Comparison of ENCODE assay signal across 14 mouse cellular contexts in the genomic region with DNA sequence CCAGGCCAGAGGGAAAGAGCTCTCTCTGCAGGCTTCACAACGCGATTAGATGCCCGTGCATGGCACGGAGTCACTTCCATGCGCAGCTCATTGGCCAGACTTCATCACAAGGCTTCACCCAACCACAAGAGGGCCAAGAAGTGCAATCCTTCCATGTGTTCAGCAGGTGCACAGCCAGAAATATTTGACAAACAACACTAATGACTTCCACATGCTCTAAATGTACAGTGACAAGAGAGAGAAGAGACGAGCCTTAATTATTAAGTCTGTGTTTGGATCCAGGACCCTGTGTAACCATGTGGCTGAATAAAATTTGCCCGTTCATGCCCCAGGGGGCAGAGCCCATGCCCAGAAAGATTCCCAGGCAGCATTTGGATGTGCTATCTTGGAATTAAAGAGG. TPM values are rescaled to one million over a fixed set of nuclear protein-coding genes. Genes with fewer than 3 reads are reported as not detected.
DNase-seq lines count a peak whose midpoint lies in the region; ATAC-seq lines count a peak whose summit lies in the region.
"Had no signal": no experiment of that assay in that cellular context is flagged by ENCODE, and none has a peak within 500 bp of the region (broad histone marks: within the 10 kb centered on the region; RNA-seq: fewer than 3 reads in every experiment).

No protein-coding gene starts in this region.

- H3K4me2 ChIP-seq in forebrain, embryonic 13.5 days = no peak overlapping the region
- H3K4me2 ChIP-seq in forebrain, embryonic 11.5 days (ENCODE audit: low read depth, low read length, severe bottlenecking) = no peak overlapping the region
- H3K4me2 ChIP-seq: heart, embryonic 11.5 days; neural tube, embryonic 12.5 days had no signal

- H3K27me3 ChIP-seq in forebrain, embryonic 13.5 days = no peaks in the 10 kb centered on the region
- no peaks in the 10 kb centered on the region for H3K27me3 ChIP-seq in forebrain, embryonic 11.5 days (ENCODE audit: control insufficient read depth, insufficient read depth, low read length)

- 39% methylated on average over 7 of the region's 7 CpGs for WGBS in forebrain, embryonic 13.5 days
- 64% methylated on average over 7 of the region's 7 CpGs for WGBS in forebrain, embryonic 11.5 days

- no peaks in the 10 kb centered on the region for H3K36me3 ChIP-seq in forebrain, embryonic 13.5 days (ENCODE audit: poor library complexity, severe bottlenecking)
- no peaks in the 10 kb centered on the region for H3K36me3 ChIP-seq in forebrain, embryonic 11.5 days (ENCODE audit: control insufficient read depth, insufficient read depth, low read length)
- H3K36me3 ChIP-seq: neural tube, embryonic 12.5 days had no signal

- H3K4me3 ChIP-seq in forebrain, embryonic 13.5 days = no peak overlapping the region
- no peak overlapping the region for H3K4me3 ChIP-seq in forebrain, embryonic 11.5 days (ENCODE audit: low read depth, low read length)
- H3K4me3 ChIP-seq: neural tube, embryonic 12.5 days had no signal

- no peak overlapping the region for H3K9ac ChIP-seq in forebrain, embryonic 13.5 days
- no peak overlapping the region for H3K9ac ChIP-seq in forebrain, embryonic 11.5 days (ENCODE audit: low read length)
- H3K9ac ChIP-seq: neural tube, embryonic 12.5 days had no signal

- H3K9me3 ChIP-seq in forebrain, embryonic 13.5 days (replicated peaks) = no peaks in the 10 kb centered on the region
- no peaks in the 10 kb centered on the region for H3K9me3 ChIP-seq in forebrain, embryonic 11.5 days (ENCODE audit: control insufficient read depth, low read length)
- H3K9me3 ChIP-seq: neural tube, embryonic 12.5 days had no signal

- intact Hi-C loops in left cerebral cortex, postnatal 4 days (cut with DNase I) = loop anchor here (10.0 kb wide), 1 partner anchor 92 kb away; a partner anchor contains a TSS

- peak; percentile 82 for ATAC-seq in forebrain, embryonic 13.5 days
- no peak for ATAC-seq in forebrain, embryonic 11.5 days (replicated peaks; ENCODE audit: low FRiP score)
- 0 out of 2 replicates have a peak, but pooled peaks have one; percentile 10 for ATAC-seq in erythroid progenitor cell, adult 5-6 weeks (replicated peaks; ENCODE audit: low FRiP score, poor library complexity, severe bottlenecking)

- H3K27ac ChIP-seq in forebrain, embryonic 13.5 days = peak overlapping the region; percentile 31
- no peak overlapping the region for H3K27ac ChIP-seq in forebrain, embryonic 11.5 days (ENCODE audit: low read depth, low read length)
- H3K27ac ChIP-seq: neural tube, embryonic 12.5 days had no signal

- H3K4me1 ChIP-seq in forebrain, embryonic 13.5 days = peaks cover 26% of the 10 kb centered on the region
- H3K4me1 ChIP-seq in forebrain, embryonic 11.5 days (replicated peaks; ENCODE audit: control insufficient read depth, insufficient read depth, low read length) = 0 out of 2 replicates have a peak, but pooled peaks cover 2% of the 10 kb centered on the region

- DNase-seq in forebrain, embryonic 11.5 days (ENCODE audit: low spot score) = no peak
- peak; percentile 81 for DNase-seq in left cerebral cortex, postnatal 4 days
- no peak for DNase-seq in left cerebral cortex, adult 8-10 months (ENCODE audit: low spot score in 2 of 2)
- DNase-seq in retina, embryonic 14.5 days (ENCODE audit: low spot score) = peak; percentile 39
- no peak for DNase-seq in urinary bladder, postnatal 14 days (ENCODE audit: low spot score)
- no peak for DNase-seq in adrenal gland, postnatal 14 days
- DNase-seq: right cerebral cortex, postnatal 25 days had no signal

RNA-seq across cellular contexts. Expression of a gene that starts 47.9 kb away (rescaled TPM):
- 0.84 and 1.0 TPM in 2 replicates for polyA plus RNA-seq in forebrain, embryonic 13.5 days (2015; fragmentation: Nextera tagmentation; extraction: Ambion mirVana)
- polyA plus RNA-seq in forebrain, embryonic 11.5 days (2014; fragmentation: Nextera tagmentation; extraction: Ambion mirVana) = 0.67 TPM in 1 of 2 replicates, not detected in the other
- total RNA-seq in left cerebral cortex, postnatal 4 days (2021) = 1 to 10 TPM in 1 of 2 experiments, under 1 TPM in 1; 0.99 to 1.5 TPM
- total RNA-seq in left cerebral cortex, adult 8-10 months (2022) = under 1 TPM in 3 of 4 experiments, not detected in 1; 0.53 to 0.74 (median 0.57) TPM
- not detected in 2 replicates for total RNA-seq in erythroid progenitor cell, adult 5-6 weeks (2015; ENCODE audit: low replicate concordance)
- total RNA-seq in erythroid progenitor cell, adult 5-6 weeks (2017; ENCODE audit: low replicate concordance) = not detected in 2 replicates
- total RNA-seq in adrenal gland, postnatal 14 days (2021) = not detected in 2 replicates
- total RNA-seq: CH12.LX had no signal
- polyA plus RNA-seq: heart, embryonic 11.5 days; intestine, embryonic 14.5 days; lung, embryonic 16.5 days had no signal

Comparison
In these comparisons a context has a peak if more than half of its experiments do, and no peak if none do; other contexts are left out.
1. DNase-seq: peak in left cerebral cortex, postnatal 4 days (single experiment) and retina, embryonic 14.5 days (single experiment); none in forebrain, embryonic 11.5 days (single experiment), left cerebral cortex, adult 8-10 months (0 of 2), urinary bladder, postnatal 14 days (single experiment) and adrenal gland, postnatal 14 days (single experiment).